Mouse (Mus musculus) limb, embryonic 11.5 days (tissue): ENCODE results near the gene Mau2. TPM values are rescaled to one million over a fixed set of nuclear protein-coding genes. Genes with fewer than 3 reads are reported as not detected.
"Not testable (repeated sequence)": the region's sequence is repeated elsewhere in the genome, so short reads cannot be mapped to it uniquely, and the experiment has no call there.

Experiments used
- ATAC-seq: fragments of 200-750 bp; cut with Nextera tagmentation; 2 replicates; pipeline ENCODE4 v1.8.0; 2017; ENCODE audit warnings: low read depth; ENCODE audit not compliant: insufficient number of reproducible peaks, low FRiP score, low TSS enrichment
- DNase-seq: peaks from one replicate; pipeline ENCODE4 v3.0.0-alpha.2; 2015; ENCODE audit warnings: low spot score
- H3K27ac ChIP-seq: fragments of 300-500 bp; sonication (generic); replicated peaks from 2 replicates; pipeline ENCODE4 v1.5.1; 2014; ENCODE audit warnings: low read depth, mild to moderate bottlenecking, low read length
- H3K27me3 ChIP-seq: fragments of 300-500 bp; sonication (generic); 2 replicates; pipeline ENCODE4 v1.6.1; 2014; ENCODE audit warnings: mild to moderate bottlenecking, low read length, mixed read lengths; ENCODE audit not compliant: control insufficient read depth, insufficient read depth
- H3K36me3 ChIP-seq: fragments of 300-500 bp; sonication (generic); 2 replicates; pipeline ENCODE4 v1.6.1; 2014; ENCODE audit warnings: mild to moderate bottlenecking, low read length, moderate library complexity, mixed read lengths; ENCODE audit not compliant: control insufficient read depth, insufficient read depth
- H3K4me1 ChIP-seq: fragments of 300-500 bp; sonication (generic); 2 replicates; pipeline ENCODE4 v1.6.1; 2014; ENCODE audit warnings: low read length, mixed read lengths; ENCODE audit not compliant: control insufficient read depth, insufficient read depth
- H3K4me2 ChIP-seq: fragments of 300-500 bp; sonication (generic); 2 replicates; pipeline ENCODE4 v1.6.1; 2014; ENCODE audit warnings: low read depth, mild to moderate bottlenecking, moderate library complexity; ENCODE audit not compliant: severe bottlenecking
- H3K4me3 ChIP-seq: fragments of 300-500 bp; sonication (generic); 2 replicates; pipeline ENCODE4 v1.5.1; 2014; ENCODE audit warnings: low read depth, low read length
- H3K9ac ChIP-seq: fragments of 300-500 bp; sonication (generic); 2 replicates; pipeline ENCODE4 v1.6.1; 2014; ENCODE audit warnings: mild to moderate bottlenecking, low read length
- H3K9me3 ChIP-seq: fragments of 300-500 bp; sonication (generic); 2 replicates; pipeline ENCODE4 v1.6.1; 2016; ENCODE audit warnings: low read length; ENCODE audit not compliant: control insufficient read depth
- WGBS: fragments of 180-500 bp; shearing (Covaris S2); extraction: QIAGEN DNeasy Blood & Tissue Kit; methylation state at CpG from one replicate; pipeline ENCODE4 v1.1.7; 2014; 5-methylcytosine and 5-hydroxymethylcytosine counted together
- polyA plus RNA-seq: library from polyadenylated mRNA; unstranded; fragments of >200 nt; fragmentation: Nextera tagmentation; extraction: Ambion mirVana; gene quantifications from 2 replicates; pipeline ENCODE4 v1.2.1, GENCODE M21; 2014

Mau2 gene
- polyA plus RNA-seq, 1 experiment from 2014 or later, result 52.5 TPM

DNA sequence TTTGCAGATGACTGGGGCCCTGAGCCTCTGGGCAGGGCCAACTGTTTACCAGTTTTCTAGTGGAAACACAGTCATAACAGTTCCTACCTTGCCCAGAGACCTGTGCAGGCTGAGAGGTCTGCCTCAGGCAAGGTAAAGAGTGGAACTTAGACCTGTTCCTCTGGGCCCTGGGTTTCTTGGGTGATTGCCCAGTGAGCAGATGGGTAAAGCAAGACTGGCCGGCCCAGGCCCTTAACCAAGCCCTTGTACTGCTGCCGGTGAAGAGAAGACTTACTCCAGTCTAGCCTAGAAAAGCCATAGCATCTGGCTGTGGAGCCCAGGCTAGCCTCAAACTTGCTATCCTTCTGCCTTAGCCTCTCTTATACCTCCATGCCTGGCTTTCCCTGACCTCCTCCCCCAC is 39.4 kb upstream of the Mau2 start:
- 97% methylated on average over 2 of the region's 2 CpGs for WGBS
- Histone ChIP-seq H3K4me2 (no peak overlapping the region), H3K27me3 (peaks cover 47% of the 10 kb centered on the region), H3K9ac (no peak overlapping the region), H3K9me3 (no peaks in the 10 kb centered on the region), H3K27ac (no peak overlapping the region), H3K4me1 (peaks cover 12% of the 10 kb centered on the region), H3K4me3 (no peak overlapping the region), H3K36me3 (no peaks in the 10 kb centered on the region)
- DNase-seq, result no peak
- ATAC-seq, result no peak

DNA sequence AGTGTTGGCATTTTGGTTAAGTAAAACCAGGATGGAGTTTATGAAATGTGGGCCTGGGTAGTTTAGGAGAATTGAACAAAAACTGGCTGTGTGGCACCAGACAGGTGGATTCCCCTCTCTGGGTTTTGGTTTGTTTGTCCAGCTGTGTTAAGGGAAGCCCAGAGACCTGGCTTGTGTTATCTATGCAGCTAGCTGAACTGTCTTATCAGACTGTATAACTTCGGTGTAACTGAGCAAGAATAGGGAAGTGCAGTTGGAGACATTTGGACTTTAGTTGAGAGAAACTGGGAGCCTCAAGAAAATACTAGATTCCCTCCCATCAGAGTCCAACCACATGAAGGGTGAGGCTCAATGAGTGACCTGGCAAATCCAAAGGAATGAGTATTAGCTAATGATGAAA is 31.1 kb upstream of the Mau2 start:
- Histone ChIP-seq H3K9ac (no peak overlapping the region), H3K9me3 (no peaks in the 10 kb centered on the region), H3K4me1 (no peaks in the 10 kb centered on the region), H3K4me3 (no peak overlapping the region), H3K27me3 (no peaks in the 10 kb centered on the region), H3K36me3 (peaks cover 9% of the 10 kb centered on the region; the same call in 1 of the 2 replicates), H3K4me2 (no peak overlapping the region), H3K27ac (no peak overlapping the region)
- DNase-seq, result no peak
- 84% methylated on average over 1 of the region's 1 CpGs for WGBS
- no peak for ATAC-seq

DNA sequence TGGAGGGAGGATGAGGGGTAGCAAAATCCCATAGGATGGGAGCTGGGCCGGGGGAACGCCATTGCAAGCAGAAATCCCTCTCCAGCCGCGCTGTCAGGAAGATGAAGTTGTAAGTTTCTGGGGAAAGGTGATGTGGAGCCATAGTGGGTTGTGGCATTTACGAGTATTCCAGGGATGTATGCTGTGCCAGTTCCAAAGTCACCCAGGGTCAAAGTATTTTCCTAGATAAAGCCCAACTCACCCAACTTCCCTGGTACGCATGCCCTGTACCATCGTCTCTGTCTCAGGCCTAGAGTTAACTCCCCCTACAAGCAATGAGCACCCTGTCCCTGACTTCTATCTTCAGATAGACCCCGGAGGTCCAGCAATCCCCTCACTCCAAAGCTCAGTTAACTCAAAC is 30.6 kb upstream of the Mau2 start:
- DNase-seq (no peak), ATAC-seq (no peak)
- Histone ChIP-seq H3K4me2 (peak overlapping the region; percentile 37; the same call in 1 of the 2 replicates), H3K27ac (no peak overlapping the region), H3K36me3 (peaks cover 12% of the 10 kb centered on the region; the same call in 1 of the 2 replicates), H3K4me3 (no peak overlapping the region), H3K4me1 (no peaks in the 10 kb centered on the region), H3K9ac (no peak overlapping the region), H3K27me3 (no peaks in the 10 kb centered on the region), H3K9me3 (no peaks in the 10 kb centered on the region)
- 54% methylated on average over 8 of the region's 8 CpGs for WGBS

DNA sequence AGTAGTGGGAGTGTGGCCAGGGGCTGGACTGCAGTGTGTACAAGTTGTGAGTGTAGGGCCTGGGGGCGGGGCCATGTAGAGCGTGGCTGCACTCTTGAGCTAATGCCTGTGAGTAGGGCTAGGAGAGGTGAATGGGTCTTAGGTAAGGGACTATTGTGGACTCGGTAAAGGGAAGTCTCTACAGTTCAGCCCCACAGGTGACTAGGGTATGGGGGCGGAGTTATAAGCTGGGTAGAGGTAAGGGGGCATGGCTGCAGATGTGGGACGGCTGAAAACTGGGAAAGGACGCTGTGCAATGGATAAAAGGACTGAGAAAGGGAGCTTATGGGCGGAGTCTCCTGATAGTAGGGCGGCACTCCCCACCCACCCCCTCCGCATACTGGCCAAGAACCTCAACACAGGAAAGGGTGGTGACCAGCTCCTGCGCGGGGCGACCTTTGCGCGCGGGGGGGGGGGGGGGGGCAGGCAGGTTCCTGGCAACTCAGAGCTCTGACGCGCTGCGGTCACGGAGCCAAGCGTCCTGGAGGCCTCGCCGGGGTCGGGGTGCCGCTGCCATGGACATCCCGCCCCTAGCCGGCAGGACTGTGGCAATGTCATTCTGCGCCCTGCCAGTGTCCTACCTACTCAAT is 30.0 kb upstream of the Mau2 start, which contains the start of gene Tm6sf2:
TSS of gene Tm6sf2 (plus strand) at position 484 of the 629 bp plus-strand sequence.
- no peaks in the 10 kb centered on the region for H3K4me1 ChIP-seq
- peaks cover 12% of the 10 kb centered on the region; the same call in 1 of the 2 replicates for H3K36me3 ChIP-seq
- H3K4me2 ChIP-seq, result peak within 1 kb of the TSS; percentile 37
- H3K9me3 ChIP-seq, result no peaks in the 10 kb centered on the region
- no peak for DNase-seq
- peak; percentile 60 for ATAC-seq
- 11% methylated on average over 26 of the region's 27 CpGs for WGBS
- no peak within 1 kb of the TSS for H3K27ac ChIP-seq
- no peak within 1 kb of the TSS for H3K9ac ChIP-seq
- no peaks in the 10 kb centered on the region for H3K27me3 ChIP-seq
- 0 out of 2 replicates have a peak within 1 kb of the TSS, but pooled peaks have one; percentile 19 for H3K4me3 ChIP-seq

DNA sequence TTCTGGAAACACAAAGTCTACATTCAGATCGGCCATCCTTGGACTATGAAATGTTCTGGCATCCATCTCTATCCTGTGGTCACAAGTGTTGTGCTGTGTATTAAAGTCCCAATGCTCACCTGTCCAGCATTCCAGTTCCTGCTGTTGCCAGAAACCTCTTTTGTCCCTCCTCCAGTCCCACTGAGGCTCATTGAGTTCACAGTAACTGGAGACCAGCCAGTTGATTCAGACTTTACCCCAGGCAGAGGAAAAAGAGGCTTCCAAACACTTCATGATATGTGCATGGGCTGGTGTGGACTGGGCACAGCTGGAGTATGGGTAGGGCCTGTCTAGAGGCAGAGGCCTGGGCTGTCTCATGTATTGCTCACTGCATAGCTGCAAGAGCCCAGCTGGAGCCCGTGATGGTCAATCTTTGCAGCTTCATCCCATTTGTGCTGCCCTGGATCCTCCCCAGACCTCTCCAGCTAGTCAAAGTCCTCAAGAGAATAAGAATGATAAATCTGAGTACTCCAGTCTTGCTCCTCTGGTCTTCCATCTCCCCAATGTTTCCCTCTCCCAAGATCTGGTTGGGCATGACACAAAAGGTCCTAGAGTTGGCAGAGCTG is 29.4 kb upstream of the Mau2 start:
- Histone ChIP-seq H3K9ac (no peak overlapping the region), H3K36me3 (peaks cover 12% of the 10 kb centered on the region; the same call in 1 of the 2 replicates), H3K27ac (no peak overlapping the region), H3K9me3 (no peaks in the 10 kb centered on the region), H3K4me2 (no peak overlapping the region), H3K4me3 (no peak overlapping the region), H3K27me3 (no peaks in the 10 kb centered on the region), H3K4me1 (no peaks in the 10 kb centered on the region)
- WGBS, result 66% methylated on average over 2 of the region's 2 CpGs
- DNase-seq, result no peak
- no peak for ATAC-seq

DNA sequence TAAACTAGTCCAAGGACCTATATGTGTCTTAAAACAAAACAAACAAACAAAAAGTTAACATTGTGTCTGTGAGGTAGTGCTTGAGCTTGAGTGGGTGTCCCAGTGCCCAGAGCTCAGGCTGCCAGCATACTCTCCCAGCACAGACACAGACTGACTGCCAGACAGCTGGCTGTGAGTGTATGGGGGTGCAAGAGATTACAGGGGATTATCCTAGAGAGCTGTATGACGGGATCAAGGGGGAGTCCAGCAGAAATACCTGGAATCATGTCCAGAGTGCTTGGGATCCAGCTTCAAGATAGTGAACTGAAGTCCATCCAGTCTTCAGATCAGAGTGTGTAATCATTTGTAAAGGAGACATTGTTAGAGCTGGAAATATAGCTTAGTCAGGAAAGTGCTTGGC is 15.2 kb upstream of the Mau2 start:
- DNase-seq (no peak), ATAC-seq (no peak)
- no peaks in the 10 kb centered on the region for H3K4me1 ChIP-seq
- no peak overlapping the region for H3K4me2 ChIP-seq
- no peaks in the 10 kb centered on the region for H3K27me3 ChIP-seq
- WGBS, result 75% methylated on average over 1 of the region's 1 CpGs
- H3K9ac ChIP-seq, result no peak overlapping the region
- no peaks in the 10 kb centered on the region for H3K9me3 ChIP-seq
- H3K36me3 ChIP-seq, result peaks cover 17% of the 10 kb centered on the region; the same call in 1 of the 2 replicates
- H3K4me3 ChIP-seq, result no peak overlapping the region
- no peak overlapping the region for H3K27ac ChIP-seq

DNA sequence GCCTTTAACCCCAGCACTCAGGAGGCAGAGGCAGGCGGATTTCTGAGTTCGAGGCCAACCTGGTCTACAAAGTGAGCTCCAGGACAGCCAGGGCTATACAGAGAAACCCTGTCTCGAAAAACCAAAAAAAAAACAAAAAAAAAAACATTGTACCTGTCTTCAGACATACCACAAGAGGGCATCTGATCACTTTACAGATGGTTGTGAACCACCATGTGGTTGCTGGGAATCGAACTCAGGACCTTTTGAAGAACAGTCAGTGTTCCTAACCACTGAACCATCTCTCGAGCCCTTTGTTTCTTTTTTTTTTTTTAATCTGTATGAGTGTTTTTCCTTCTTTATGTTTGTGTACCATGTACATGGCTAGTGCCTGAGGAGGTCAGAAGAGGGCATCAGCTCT is 7.9 kb upstream of the Mau2 start:
- not testable (repeated sequence) for H3K27me3 ChIP-seq, DNase-seq, H3K9me3 ChIP-seq, ATAC-seq, H3K9ac ChIP-seq, H3K27ac ChIP-seq, H3K4me3 ChIP-seq, H3K4me2 ChIP-seq, H3K4me1 ChIP-seq
- H3K36me3 ChIP-seq, result peaks cover 24% of the 10 kb centered on the region
- 92% methylated on average over 4 of the region's 5 CpGs for WGBS

DNA sequence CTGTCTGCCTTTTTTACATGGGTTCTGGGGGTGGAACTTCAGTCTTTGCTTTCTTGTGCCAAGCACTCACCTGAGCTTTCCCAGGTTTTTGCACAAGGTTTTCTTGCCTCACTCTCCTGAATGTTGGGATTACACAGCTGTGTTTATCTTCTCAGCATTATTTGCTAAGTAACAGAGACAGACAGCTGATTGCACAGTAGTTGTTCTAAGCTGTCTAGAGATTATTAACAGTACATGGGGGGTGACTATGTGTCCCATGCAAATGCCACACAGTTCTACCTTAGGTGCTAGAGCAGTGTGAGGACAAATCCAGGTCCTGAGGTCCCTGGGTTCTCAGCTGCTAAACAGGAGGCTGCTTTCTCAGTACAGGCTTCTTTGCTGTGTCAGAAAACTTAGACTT is 7.1 kb upstream of the Mau2 start:
- no peak overlapping the region for H3K4me2 ChIP-seq
- no peak overlapping the region for H3K4me3 ChIP-seq
- H3K9me3 ChIP-seq, result no peaks in the 10 kb centered on the region
- no peaks in the 10 kb centered on the region for H3K27me3 ChIP-seq
- ATAC-seq, result no peak
- H3K27ac ChIP-seq, result no peak overlapping the region
- no peak for DNase-seq
- peaks cover 21% of the 10 kb centered on the region for H3K36me3 ChIP-seq
- H3K9ac ChIP-seq, result no peak overlapping the region
- no peaks in the 10 kb centered on the region for H3K4me1 ChIP-seq
